Mouse (Mus musculus) v-Abl transformed pro-B cells (cell line): ENCODE data around the gene Snrk.

Source experiments
- in situ Hi-C, 2 experiments: fragments of 400-800 bp; cut with MboI; formaldehyde crosslinking; loops; one replicate each; pipeline ENCODE4 v1.15.1; 2025; ENCODE audit not compliant: unreplicated experiment in 2 of 2

Snrk gene

GRCm38 (mm10) chr9:122208311-122208710, 91.2 kb downstream of the Snrk start:
- in situ Hi-C loops, result loop anchor here in 1 of 2 experiments (10.0 kb wide), 2 partner anchors 384 to 516 kb away; no protein-coding TSS in a partner anchor

- in situ Hi-C loops, result no loop called here
These were observed 98.1 kb downstream of the Snrk start for GRCm38 (mm10) chr9:122215118-122215517.

GRCm38 (mm10) chr9:122216945-122217529, 100.0 kb downstream of the Snrk start:
- in situ Hi-C loops, result no loop called here
